In genomic region chr17:31931499-31931898, GRCm38 (mm10) we compare ENCODE assay signal across 8 mouse cellular contexts.
DNase-seq lines count a peak whose midpoint lies in the region; TF ChIP-seq lines count a peak whose summit lies in the region.

No protein-coding gene starts in this region.

- H3K4me1 ChIP-seq in embryonic fibroblast, embryonic 13.5 days (ENCODE audit: control insufficient read depth, insufficient read depth, low read length): no peaks in the 10 kb centered on the region

- TF ChIP-seq POLR2A in embryonic fibroblast, embryonic 13.5 days (IDR thresholded peaks at IDR 0.05; ENCODE audit: low read depth, low read length): no peak

- H3K4me3 ChIP-seq in embryonic fibroblast, embryonic 13.5 days (ENCODE audit: insufficient read depth, low read length): no peak overlapping the region

- TF ChIP-seq CTCF in embryonic fibroblast, embryonic 13.5 days (IDR thresholded peaks at IDR 0.05; ENCODE audit: borderline replicate concordance, insufficient read depth, low read length): no peak

- peak overlapping the region; percentile 82 for H3K27ac ChIP-seq in embryonic fibroblast, embryonic 13.5 days (ENCODE audit: insufficient read depth, low read length)

- intact Hi-C loops in left cerebral cortex, postnatal 25 days (cut with DNase I): loop anchor here (5.0 kb wide), 1 partner anchor 74 kb away; the partner anchor contains the start of gene Sik1

- DNase-seq in gastrocnemius, adult 18-20 months (ENCODE audit: low spot score): peak; percentile 42
- DNase-seq in gastrocnemius, adult 8-10 months (ENCODE audit: low spot score in 2 of 2): no peak
- DNase-seq in kidney, adult 18-20 months: peak; percentile 52
- peak; percentile 47 to 59 for DNase-seq in lung, postnatal 4 days
- DNase-seq in urinary bladder, postnatal 4 days (ENCODE audit: low spot score in 2 of 2): no peak
- no peak for DNase-seq in cerebellum, postnatal 25 days
- DNase-seq in left cerebral cortex, postnatal 25 days (ENCODE audit: low spot score in 2 of 2): no peak

Comparison
In these comparisons a context has a peak if more than half of its experiments do, and no peak if none do; other contexts are left out.
1. DNase-seq: peak in gastrocnemius, adult 18-20 months (single experiment), kidney, adult 18-20 months (single experiment) and lung, postnatal 4 days (2 of 2); none in gastrocnemius, adult 8-10 months (0 of 2), urinary bladder, postnatal 4 days (0 of 2), cerebellum, postnatal 25 days (0 of 2) and left cerebral cortex, postnatal 25 days (0 of 2).